Mouse (Mus musculus): Measurements from ENCODE around the gene Ankrd6.

Gene Ankrd6

GRCm38 (mm10) chr4:32789020-32789419 is 161.6 kb downstream of the Ankrd6 start:
- no peak for DNase-seq (ENCODE audit: low spot score in 2 of 2)

GRCm38 (mm10) chr4:32787110-32787509 is 163.5 kb downstream of the Ankrd6 start:
- DNase-seq (ENCODE audit: low spot score in 2 of 2) = no peak

- DNase-seq (ENCODE audit: low spot score in 2 of 2) = no peak
Measured at GRCm38 (mm10) chr4:32779996-32780395, 170.6 kb downstream of the Ankrd6 start.

- DNase-seq (ENCODE audit: low spot score in 2 of 2) = no peak
Measured at GRCm38 (mm10) chr4:32770284-32770810, 180.3 kb downstream of the Ankrd6 start.

GRCm38 (mm10) chr4:32768046-32768445 is 182.6 kb downstream of the Ankrd6 start:
- DNase-seq (ENCODE audit: low spot score in 2 of 2) = no peak

- no peak for DNase-seq (ENCODE audit: low spot score in 2 of 2)
Measured at GRCm38 (mm10) chr4:32767471-32767870, 183.2 kb downstream of the Ankrd6 start.

- peak in 1 of 2 experiments; percentile 35 for DNase-seq (ENCODE audit: low spot score in 2 of 2)
Measured at GRCm38 (mm10) chr4:32757430-32757829, 193.2 kb downstream of the Ankrd6 start.

All from frontal cortex, postnatal 10 days (tissue).